Mouse (Mus musculus): ENCODE data around the gene Uty. TPM values are rescaled to one million over a fixed set of nuclear protein-coding genes. Genes with fewer than 3 reads are reported as not detected.
A peak's percentile ranks its signal among the peaks of the same experiment; 100 is the strongest.

The Uty gene
- 18.8 and 18.9 TPM in 2 replicates for polyA plus RNA-seq (2016; fragmentation: Nextera tagmentation; extraction: Ambion mirVana)

- Histone ChIP-seq H3K4me3 (replicated peaks) (peak within 1 kb of the TSS; percentile 40), H3K4me1 (replicated peaks) (no peaks in the 10 kb centered on the region), H3K4me2 (peak within 1 kb of the TSS; percentile 39), H3K9me3 (no peaks in the 10 kb centered on the region), H3K36me3 (no peaks in the 10 kb centered on the region), H3K27ac (peak within 1 kb of the TSS; percentile 62), H3K27me3 (no peaks in the 10 kb centered on the region), H3K9ac (replicated peaks) (peak within 1 kb of the TSS; percentile 52)
- ATAC-seq (ENCODE audit: insufficient number of reproducible peaks, insufficient read depth, low FRiP score, low TSS enrichment, low read depth) = peak; percentile 75; the same call in 1 of the 2 replicates
- WGBS = 0% methylated on average over 21 of the region's 21 CpGs
Measured at GRCm38 (mm10) chrY:1245426-1245863, at the start of gene Uty. Gene Uty, minus strand, starts transcription at chrY:1245759.

DNA sequence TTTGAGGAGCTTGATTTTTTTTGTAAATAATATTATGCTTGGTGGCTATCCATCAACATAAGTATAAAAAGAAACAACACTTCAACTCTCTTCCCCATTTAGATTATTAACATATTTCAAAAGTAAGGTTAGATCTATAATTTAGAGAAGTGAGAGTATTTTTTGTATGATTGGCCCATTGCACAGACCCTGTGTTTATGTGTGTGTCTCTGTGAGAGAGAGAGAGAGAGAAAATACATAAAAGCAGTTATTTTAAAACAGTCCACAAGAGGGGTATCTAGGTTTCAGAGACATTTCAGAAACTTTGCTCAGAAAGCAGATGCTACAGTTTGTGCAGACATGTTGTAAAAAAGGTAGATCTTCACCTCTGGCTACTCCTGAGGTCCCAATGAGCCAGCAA is 48.1 kb upstream of the Uty start:
- Histone ChIP-seq H3K36me3 (no peaks in the 10 kb centered on the region), H3K27ac (no peak overlapping the region), H3K4me1 (replicated peaks) (no peaks in the 10 kb centered on the region), H3K9ac (replicated peaks) (no peak overlapping the region), H3K27me3 (no peaks in the 10 kb centered on the region), H3K4me3 (replicated peaks) (no peak overlapping the region), H3K9me3 (no peaks in the 10 kb centered on the region), H3K4me2 (no peak overlapping the region)
- ATAC-seq (ENCODE audit: insufficient number of reproducible peaks, insufficient read depth, low FRiP score, low TSS enrichment, low read depth) = no peak

GRCm38 (mm10) chrY:1286171-1286795 is 40.7 kb upstream of the Uty start, which contains the start of gene Ddx3y:
Gene Ddx3y, minus strand, starts transcription at chrY:1286629.
- H3K27me3 ChIP-seq = no peaks in the 10 kb centered on the region
- no peaks in the 10 kb centered on the region for H3K36me3 ChIP-seq
- no peaks in the 10 kb centered on the region for H3K9me3 ChIP-seq
- peak; percentile 80; the same call in 1 of the 2 replicates for ATAC-seq (ENCODE audit: insufficient number of reproducible peaks, insufficient read depth, low FRiP score, low TSS enrichment, low read depth)
- H3K9ac ChIP-seq (replicated peaks) = peak within 1 kb of the TSS; percentile 37; the same call in 1 of the 2 replicates
- whole genome bisulfite sequencing = under 1% methylated on average over 31 of the region's 31 CpGs
- H3K4me1 ChIP-seq (replicated peaks) = no peaks in the 10 kb centered on the region
- H3K27ac ChIP-seq = peak within 1 kb of the TSS; percentile 83
- peak within 1 kb of the TSS; percentile 38 for H3K4me3 ChIP-seq (replicated peaks)
- H3K4me2 ChIP-seq = peak within 1 kb of the TSS; percentile 10; the same call in 1 of the 2 replicates

GRCm38 (mm10) chrY:1285735-1286134 is 40.2 kb upstream of the Uty start:
- peak overlapping the region; percentile 10; the same call in 1 of the 2 replicates for H3K4me2 ChIP-seq
- H3K9me3 ChIP-seq = no peaks in the 10 kb centered on the region
- no peaks in the 10 kb centered on the region for H3K4me1 ChIP-seq (replicated peaks)
- no peaks in the 10 kb centered on the region for H3K27me3 ChIP-seq
- no peaks in the 10 kb centered on the region for H3K36me3 ChIP-seq
- no peak for ATAC-seq (ENCODE audit: insufficient number of reproducible peaks, insufficient read depth, low FRiP score, low TSS enrichment, low read depth)
- WGBS = 2% methylated on average over 12 of the region's 12 CpGs
- peak overlapping the region; percentile 83 for H3K27ac ChIP-seq
- peak overlapping the region; percentile 37; the same call in 1 of the 2 replicates for H3K9ac ChIP-seq (replicated peaks)
- H3K4me3 ChIP-seq (replicated peaks) = peak overlapping the region; percentile 38

DNA sequence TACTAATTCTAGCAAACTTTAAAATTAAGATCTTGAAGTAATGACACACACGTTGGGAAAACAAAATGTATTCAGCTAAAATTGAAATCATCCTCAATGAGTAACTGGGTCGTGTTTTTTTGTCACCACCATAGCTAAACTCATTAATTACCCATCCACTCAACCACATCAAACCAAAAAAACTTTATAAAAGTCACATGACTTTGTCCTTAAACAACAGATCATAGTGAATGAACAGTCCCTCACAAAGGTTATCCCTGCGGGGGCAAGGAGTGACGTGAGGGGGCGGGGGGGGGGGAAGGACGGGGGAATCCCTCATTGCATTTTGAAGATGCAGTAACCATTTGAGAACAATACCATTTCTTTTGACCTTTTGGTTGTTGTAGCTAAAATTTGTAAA is 558 bp upstream of the Uty start:
- H3K4me2 ChIP-seq = no peak overlapping the region
- no peak for ATAC-seq (ENCODE audit: insufficient number of reproducible peaks, insufficient read depth, low FRiP score, low TSS enrichment, low read depth)
- H3K4me1 ChIP-seq (replicated peaks) = no peaks in the 10 kb centered on the region
- H3K9me3 ChIP-seq = no peaks in the 10 kb centered on the region
- H3K36me3 ChIP-seq = no peaks in the 10 kb centered on the region
- WGBS = 43% methylated on average over 3 of the region's 6 CpGs
- H3K4me3 ChIP-seq (replicated peaks) = no peak overlapping the region
- H3K9ac ChIP-seq (replicated peaks) = no peak overlapping the region
- H3K27me3 ChIP-seq = no peaks in the 10 kb centered on the region
- no peak overlapping the region for H3K27ac ChIP-seq

- H3K4me3 ChIP-seq (replicated peaks) = peak overlapping the region; percentile 40
- peak overlapping the region; percentile 39 for H3K4me2 ChIP-seq
- H3K27ac ChIP-seq = peak overlapping the region; percentile 62
- H3K9me3 ChIP-seq = no peaks in the 10 kb centered on the region
- no peak for ATAC-seq (ENCODE audit: insufficient number of reproducible peaks, insufficient read depth, low FRiP score, low TSS enrichment, low read depth)
- no peaks in the 10 kb centered on the region for H3K27me3 ChIP-seq
- WGBS = 0% methylated on average over 7 of the region's 9 CpGs
- H3K4me1 ChIP-seq (replicated peaks) = no peaks in the 10 kb centered on the region
- no peaks in the 10 kb centered on the region for H3K36me3 ChIP-seq
- peak overlapping the region; percentile 52 for H3K9ac ChIP-seq (replicated peaks)
Measured at GRCm38 (mm10) chrY:1244940-1245339, 619 bp downstream of the Uty start.

DNA sequence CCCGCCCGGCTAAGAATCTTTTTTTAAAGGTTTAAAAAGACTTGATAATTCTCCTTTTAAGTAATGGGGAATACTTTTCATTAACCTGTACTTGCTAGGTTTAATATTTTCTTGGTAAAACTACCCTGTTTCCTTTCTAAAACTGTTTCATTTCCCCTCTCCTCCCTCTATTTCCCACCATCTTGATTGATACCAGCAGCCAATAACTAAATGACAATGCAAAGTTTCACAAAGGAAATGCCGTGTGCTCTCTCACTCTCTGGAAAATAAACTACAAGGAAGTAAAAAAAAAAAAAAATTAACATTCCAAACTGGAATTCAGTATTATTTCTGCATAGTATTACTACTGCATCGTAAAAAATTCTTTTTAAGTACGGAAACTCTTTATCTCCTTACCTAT is 1.1 kb downstream of the Uty start:
- H3K4me1 ChIP-seq (replicated peaks) = no peaks in the 10 kb centered on the region
- H3K27ac ChIP-seq = no peak overlapping the region
- 64% methylated on average over 5 of the region's 5 CpGs for WGBS
- peak overlapping the region; percentile 40 for H3K4me3 ChIP-seq (replicated peaks)
- H3K9ac ChIP-seq (replicated peaks) = 0 out of 2 replicates have a peak overlapping the region, but pooled peaks have one; percentile 52
- no peak for ATAC-seq (ENCODE audit: insufficient number of reproducible peaks, insufficient read depth, low FRiP score, low TSS enrichment, low read depth)
- H3K36me3 ChIP-seq = no peaks in the 10 kb centered on the region
- no peaks in the 10 kb centered on the region for H3K9me3 ChIP-seq
- H3K27me3 ChIP-seq = no peaks in the 10 kb centered on the region
- H3K4me2 ChIP-seq = peak overlapping the region; percentile 39

DNA sequence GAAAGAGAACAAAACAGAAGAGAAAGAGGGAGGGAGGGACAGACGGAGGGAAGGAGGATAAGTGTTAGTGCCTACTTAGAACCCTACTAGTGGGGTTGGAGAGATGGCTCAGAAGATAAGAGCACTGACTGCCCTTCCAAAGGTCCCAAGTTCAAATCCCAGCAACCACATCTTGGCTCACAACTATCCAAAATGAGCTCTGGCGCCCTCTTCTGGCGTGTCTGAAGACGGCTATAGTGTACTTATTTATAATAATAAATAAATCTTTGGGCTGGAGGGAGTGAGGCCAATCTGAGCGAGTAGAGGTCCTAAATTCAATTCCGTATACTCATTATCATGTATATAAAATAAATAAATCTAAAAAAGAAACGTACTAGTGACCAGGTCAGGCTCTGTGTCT is 25.6 kb downstream of the Uty start:
- Histone ChIP-seq H3K9ac (replicated peaks) (no peak overlapping the region), H3K9me3 (no peaks in the 10 kb centered on the region), H3K36me3 (no peaks in the 10 kb centered on the region), H3K4me2 (no peak overlapping the region), H3K4me1 (replicated peaks) (no peaks in the 10 kb centered on the region), H3K27ac (no peak overlapping the region), H3K4me3 (replicated peaks) (no peak overlapping the region), H3K27me3 (no peaks in the 10 kb centered on the region)
- ATAC-seq (ENCODE audit: insufficient number of reproducible peaks, insufficient read depth, low FRiP score, low TSS enrichment, low read depth) = no peak
- 81% methylated on average over 7 of the region's 7 CpGs for WGBS

GRCm38 (mm10) chrY:1178476-1178875 is 67.1 kb downstream of the Uty start:
- Histone ChIP-seq H3K4me2 (no peak overlapping the region), H3K27me3 (no peaks in the 10 kb centered on the region), H3K27ac (no peak overlapping the region), H3K36me3 (no peaks in the 10 kb centered on the region), H3K9me3 (no peaks in the 10 kb centered on the region), H3K4me1 (replicated peaks) (no peaks in the 10 kb centered on the region), H3K9ac (replicated peaks) (no peak overlapping the region), H3K4me3 (replicated peaks) (no peak overlapping the region)
- 100% methylated on average over 1 of the region's 1 CpGs for WGBS
- no peak for ATAC-seq (ENCODE audit: insufficient number of reproducible peaks, insufficient read depth, low FRiP score, low TSS enrichment, low read depth)

- Histone ChIP-seq H3K27ac (no peak overlapping the region), H3K9me3 (no peaks in the 10 kb centered on the region), H3K4me3 (replicated peaks) (no peak overlapping the region), H3K4me1 (replicated peaks) (no peaks in the 10 kb centered on the region), H3K4me2 (no peak overlapping the region), H3K27me3 (no peaks in the 10 kb centered on the region), H3K9ac (replicated peaks) (no peak overlapping the region), H3K36me3 (no peaks in the 10 kb centered on the region)
- no peak for ATAC-seq (ENCODE audit: insufficient number of reproducible peaks, insufficient read depth, low FRiP score, low TSS enrichment, low read depth)
Measured at GRCm38 (mm10) chrY:1163054-1163453, 82.5 kb downstream of the Uty start.

DNA sequence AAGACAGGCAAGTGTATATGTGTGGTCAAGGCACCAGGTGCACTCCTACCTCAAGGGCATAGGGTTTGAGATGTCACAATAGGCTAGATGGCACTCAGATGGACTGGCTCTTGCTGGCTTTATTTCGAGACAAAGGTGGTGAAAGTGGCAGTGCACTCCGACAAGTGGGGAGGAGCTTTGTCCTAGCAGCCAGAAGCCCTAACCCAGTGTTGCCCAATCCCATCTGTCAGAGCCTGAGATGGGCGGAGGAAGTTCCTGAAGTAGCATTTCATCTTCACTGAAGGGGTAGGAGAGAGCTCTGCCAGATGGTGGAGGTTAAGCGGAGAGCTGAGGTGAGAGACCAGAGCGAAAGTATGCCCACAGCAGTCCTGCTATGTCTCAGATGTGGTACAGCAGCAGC is 129.4 kb downstream of the Uty start:
- no peaks in the 10 kb centered on the region for H3K9me3 ChIP-seq
- H3K27me3 ChIP-seq = no peaks in the 10 kb centered on the region
- H3K4me1 ChIP-seq (replicated peaks) = no peaks in the 10 kb centered on the region
- H3K27ac ChIP-seq = no peak overlapping the region
- no peak overlapping the region for H3K4me2 ChIP-seq
- no peaks in the 10 kb centered on the region for H3K36me3 ChIP-seq
- no peak overlapping the region for H3K9ac ChIP-seq (replicated peaks)
- WGBS = 84% methylated on average over 5 of the region's 5 CpGs
- ATAC-seq (ENCODE audit: insufficient number of reproducible peaks, insufficient read depth, low FRiP score, low TSS enrichment, low read depth) = no peak
- H3K4me3 ChIP-seq (replicated peaks) = no peak overlapping the region

GRCm38 (mm10) chrY:1114016-1114415 is 131.5 kb downstream of the Uty start:
- WGBS = 46% methylated on average over 2 of the region's 2 CpGs
- H3K4me2 ChIP-seq = no peak overlapping the region
- no peaks in the 10 kb centered on the region for H3K4me1 ChIP-seq (replicated peaks)
- H3K9ac ChIP-seq (replicated peaks) = no peak overlapping the region
- no peaks in the 10 kb centered on the region for H3K27me3 ChIP-seq
- H3K4me3 ChIP-seq (replicated peaks) = no peak overlapping the region
- no peak overlapping the region for H3K27ac ChIP-seq
- H3K9me3 ChIP-seq = no peaks in the 10 kb centered on the region
- H3K36me3 ChIP-seq = no peaks in the 10 kb centered on the region
- ATAC-seq (ENCODE audit: insufficient number of reproducible peaks, insufficient read depth, low FRiP score, low TSS enrichment, low read depth) = no peak

Measured in limb, embryonic 12.5 days (tissue).